Mouse (Mus musculus) CD4-positive helper T cell, adult 2 months (primary cell): ENCODE data around the gene Olfr1261.

Experiments
- DNase-seq: peaks from one replicate; pipeline ENCODE4 v3.0.0-alpha.2; 2012; ENCODE audit warnings: low read depth, missing footprints, low spot score

Gene Olfr1261

DNA sequence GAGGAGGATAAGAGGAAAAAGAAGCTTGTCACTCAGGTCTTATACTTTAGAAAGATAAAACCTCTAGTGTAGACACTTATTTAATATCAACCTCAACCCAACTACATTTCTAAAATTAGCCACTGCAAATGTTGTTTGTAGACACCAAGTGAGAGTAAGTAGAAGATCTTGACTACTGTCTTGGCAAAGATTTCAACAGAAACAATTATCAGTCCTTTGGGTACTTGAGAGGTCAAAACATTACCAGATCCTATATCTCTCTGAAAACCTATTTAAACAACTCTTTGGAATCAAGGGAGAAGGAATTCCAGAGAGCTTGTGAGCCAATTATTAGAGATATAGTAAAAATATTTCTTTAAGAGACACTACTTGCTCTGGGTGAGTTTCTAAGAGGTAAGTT, at the start of gene Olfr1261:
Gene Olfr1261, plus strand, starts transcription at position 301 of the 400 bp plus-strand sequence.
- no peak for DNase-seq

DNA sequence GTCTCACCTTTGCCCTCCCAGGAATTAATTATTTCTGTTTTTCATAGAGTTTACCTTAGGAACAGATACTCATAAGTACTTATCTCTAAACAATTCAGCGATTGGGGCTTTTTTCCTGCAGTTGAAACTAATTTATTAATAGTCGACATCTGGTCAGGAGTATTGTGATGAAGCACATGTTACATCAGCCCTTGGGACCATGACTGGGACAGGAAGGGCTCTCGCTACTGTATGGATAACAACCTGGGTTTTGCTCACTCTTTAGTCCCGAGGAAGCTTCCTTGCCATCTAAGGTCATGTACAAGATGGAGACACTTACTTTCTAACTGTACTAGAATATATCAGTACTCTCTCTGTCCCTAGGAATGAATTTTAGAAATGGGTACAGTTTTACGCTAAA, 42.5 kb upstream of the Olfr1261 start, which contains the start of gene Olfr1259:
Gene Olfr1259, minus strand, starts transcription at position 101 of the 400 bp plus-strand sequence.
- DNase-seq = no peak

DNA sequence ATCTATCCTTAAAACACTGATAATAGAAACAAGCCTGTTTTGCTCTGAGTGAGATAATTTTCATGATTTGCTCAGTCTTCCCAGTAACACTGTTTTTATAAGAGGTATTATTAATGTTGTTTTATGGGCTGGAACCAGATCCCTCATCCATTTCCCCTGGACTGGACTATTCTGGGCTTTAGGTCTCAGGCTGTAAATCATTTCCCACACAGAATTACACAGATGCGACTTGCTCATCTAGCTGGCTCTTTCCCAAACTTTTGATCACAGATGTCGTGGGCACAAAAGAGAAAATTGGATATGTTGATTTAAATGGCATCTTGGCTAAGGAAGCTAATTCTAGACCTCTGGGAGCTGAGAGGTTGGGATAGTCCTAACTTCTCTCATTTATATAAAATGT, 16.8 kb upstream of the Olfr1261 start, which contains the start of gene Olfr1260:
Gene Olfr1260, plus strand, starts transcription at position 157 of the 400 bp plus-strand sequence.
- DNase-seq = no peak

DNA sequence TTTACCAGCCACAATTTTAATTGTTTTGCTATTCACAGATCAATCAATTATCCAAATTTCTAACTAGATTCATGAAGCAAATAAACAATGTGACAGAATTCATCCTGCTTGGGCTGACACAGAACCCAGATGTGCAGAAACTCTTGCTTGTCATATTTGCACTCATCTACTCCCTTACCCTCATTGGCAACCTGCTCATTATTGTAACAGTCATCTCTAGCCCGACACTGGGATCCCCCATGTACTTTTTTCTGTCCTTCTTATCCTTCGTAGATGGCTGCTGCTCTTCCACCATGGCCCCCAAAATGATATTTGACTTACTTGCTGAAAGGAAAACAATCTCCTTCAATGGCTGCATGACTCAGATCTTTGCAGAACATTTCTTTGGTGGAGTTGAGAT, 13.3 kb upstream of the Olfr1261 start:
- no peak for DNase-seq

DNA sequence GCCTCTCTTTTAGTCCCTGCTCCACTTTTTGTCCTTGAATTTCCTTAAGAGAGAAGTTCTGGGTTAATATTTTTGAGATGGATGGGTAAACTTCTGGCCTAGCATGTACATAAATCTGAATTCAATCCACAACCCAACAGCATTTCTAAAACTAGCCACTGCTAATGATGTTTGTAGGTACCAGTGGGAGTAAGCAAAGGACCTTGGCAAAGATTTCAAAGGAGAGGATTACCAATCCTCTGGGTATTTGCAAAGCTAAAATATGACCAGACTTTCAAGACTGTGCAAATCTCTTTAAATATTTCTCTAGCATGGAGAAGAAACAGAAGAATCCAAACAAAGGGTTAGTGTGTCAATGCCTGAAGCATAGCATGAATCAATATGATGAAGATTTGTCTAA, 8.8 kb downstream of the Olfr1261 start, which contains the start of gene Olfr1262:
Gene Olfr1262, plus strand, starts transcription at position 301 of the 400 bp plus-strand sequence.
- DNase-seq = no peak

DNA sequence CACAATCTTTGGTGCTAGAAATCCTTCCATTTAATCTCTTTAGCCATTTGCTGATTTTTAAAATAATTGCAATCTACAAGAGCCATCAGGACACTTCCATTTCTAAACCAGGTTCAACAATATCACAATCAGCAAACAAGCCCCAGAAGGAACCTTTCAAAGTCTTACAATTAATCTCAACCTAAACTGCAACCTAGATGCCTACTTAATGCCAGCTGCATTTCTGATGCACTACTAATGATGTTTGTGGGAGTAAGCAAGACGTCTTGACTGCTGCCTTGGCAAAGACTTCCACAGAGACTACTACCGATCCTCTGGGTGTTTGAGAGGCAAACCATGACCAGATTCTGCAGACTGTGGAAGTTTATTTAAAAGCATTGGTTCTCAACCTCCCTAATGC, 20.8 kb downstream of the Olfr1261 start, which contains the start of gene Olfr1263:
Gene Olfr1263, plus strand, starts transcription at position 301 of the 400 bp plus-strand sequence.
- no peak for DNase-seq

DNA sequence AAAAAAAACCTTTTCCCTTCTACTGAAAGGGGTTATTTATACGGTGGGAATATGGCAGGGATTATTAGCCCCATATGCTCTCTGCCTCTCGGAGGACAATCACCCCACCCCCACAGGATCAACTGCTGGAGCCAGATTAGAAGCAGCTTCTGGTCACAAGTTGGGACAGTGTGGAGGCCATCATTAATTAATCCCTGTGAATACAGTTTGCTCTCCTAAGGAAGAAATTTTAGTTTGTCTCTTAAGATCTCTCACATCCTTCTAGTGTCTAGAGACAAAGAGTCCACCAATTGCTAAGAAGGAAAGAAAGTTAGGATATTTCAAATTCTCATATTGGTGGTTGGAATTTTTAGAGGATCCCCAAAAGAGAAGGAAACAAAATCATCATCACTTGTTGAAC, 34.5 kb downstream of the Olfr1261 start, which contains the start of gene Olfr1264:
Gene Olfr1264, minus strand, starts transcription at position 101 of the 400 bp plus-strand sequence.
- no peak for DNase-seq

DNA sequence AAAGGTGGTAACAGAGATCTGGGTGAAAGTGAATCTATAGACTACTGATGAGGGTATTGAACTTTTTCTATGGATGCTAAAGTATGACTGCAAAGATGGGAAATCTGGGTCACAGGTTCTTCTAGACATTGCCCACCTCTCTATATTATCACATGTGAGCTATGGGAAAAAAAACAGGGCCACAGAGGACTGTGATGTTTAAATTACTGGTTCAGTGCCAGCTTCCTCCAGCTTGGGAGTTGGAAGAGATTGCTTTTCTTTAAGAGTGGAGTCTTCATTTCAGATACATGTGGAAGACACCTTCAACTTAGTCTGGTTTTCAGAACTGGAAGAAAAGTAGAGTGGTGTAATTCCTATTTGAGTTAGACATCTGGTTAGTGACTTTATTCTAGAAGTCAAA, 44.0 kb downstream of the Olfr1261 start, which contains the start of gene Olfr1265:
Gene Olfr1265, plus strand, starts transcription at position 301 of the 400 bp plus-strand sequence.
- DNase-seq = no peak
